Comparison of ENCODE assay signal across 2 mouse cellular contexts in genomic region chr12:32910092-32910491, GRCm38 (mm10).
TF ChIP-seq lines count a peak whose summit lies in the region.

No protein-coding gene starts in this region.

TF ChIP-seq in CH12.LX, 34 proteins besides CTCF, POLR2A, EP300 and RAD21:
- peak; percentile 11; the same call in 1 of the 2 replicates for TF ChIP-seq JUN (IDR thresholded peaks at IDR 0.05; ENCODE audit: insufficient read depth, low read depth, low read length)
- TF ChIP-seq ZC3H11A (IDR thresholded peaks at IDR 0.05; ENCODE audit: low read depth, low read length): peak; percentile 42; the same call in 1 of the 2 replicates
- TF ChIP-seq MAX (IDR thresholded peaks at IDR 0.05; ENCODE audit: low read length): no peak; the same call in 1 of the 2 replicates
- TF ChIP-seq MEF2A (IDR thresholded peaks at IDR 0.05; ENCODE audit: borderline replicate concordance, low read depth, low read length): no peak
- TF ChIP-seq SMC3 (IDR thresholded peaks at IDR 0.05; ENCODE audit: low read depth, low read length): peak; percentile 70
- no peak for TF ChIP-seq ETS1 (conservative IDR thresholded peaks at IDR 0.05; ENCODE audit: low read depth, low read length)
- TF ChIP-seq KAT2A (IDR thresholded peaks at IDR 0.05; ENCODE audit: insufficient replicate concordance, low read length): no peak
- TF ChIP-seq CHD1 (IDR thresholded peaks at IDR 0.05; ENCODE audit: low read depth, low read length): no peak
- TF ChIP-seq E2F4 (IDR thresholded peaks at IDR 0.05; ENCODE audit: insufficient replicate concordance, low read depth, low read length): no peak
- TF ChIP-seq SIN3A (IDR thresholded peaks at IDR 0.05; ENCODE audit: low read length): peak; percentile 65; the same call in 1 of the 2 replicates
- TF ChIP-seq MAZ (IDR thresholded peaks at IDR 0.05; ENCODE audit: low read depth, low read length): no peak
- no peak for TF ChIP-seq CHD2 (IDR thresholded peaks at IDR 0.05; ENCODE audit: low read length)
- TF ChIP-seq PAX5 (IDR thresholded peaks at IDR 0.05; ENCODE audit: low read length): no peak
- TF ChIP-seq POLR2AphosphoS2 (IDR thresholded peaks at IDR 0.05; ENCODE audit: low read depth, low read length): no peak
- TF ChIP-seq HCFC1 (IDR thresholded peaks at IDR 0.05; ENCODE audit: low read depth, low read length): no peak; the same call in 1 of the 2 replicates
- TF ChIP-seq ZKSCAN1 (IDR thresholded peaks at IDR 0.05; ENCODE audit: borderline replicate concordance, low read depth, low read length): no peak
- TF ChIP-seq MXI1 (IDR thresholded peaks at IDR 0.05; ENCODE audit: low read depth, low read length): no peak
- peak; percentile 56; the same call in 1 of the 2 replicates for TF ChIP-seq MYC (IDR thresholded peaks at IDR 0.05; ENCODE audit: low read depth, low read length)
- TF ChIP-seq USF1 (IDR thresholded peaks at IDR 0.05; ENCODE audit: low read depth, low read length): no peak
- TF ChIP-seq NELFE (IDR thresholded peaks at IDR 0.05; ENCODE audit: low read depth, low read length): no peak
- no peak for TF ChIP-seq TBP (conservative IDR thresholded peaks at IDR 0.05; ENCODE audit: low read depth, low read length)
- TF ChIP-seq NRF1 (IDR thresholded peaks at IDR 0.05; ENCODE audit: low read depth, low read length): no peak
- no peak for TF ChIP-seq GABPA (IDR thresholded peaks at IDR 0.05; ENCODE audit: insufficient replicate concordance, low read depth, low read length)
- TF ChIP-seq UBTF (IDR thresholded peaks at IDR 0.05; ENCODE audit: low read depth, low read length): no peak
- 0 out of 2 replicates have a peak, but pooled peaks have one; percentile 21 for TF ChIP-seq BHLHE40 (IDR thresholded peaks at IDR 0.05; ENCODE audit: low read depth, low read length)
- no peak for TF ChIP-seq ELF1 (IDR thresholded peaks at IDR 0.05; ENCODE audit: low read depth, low read length)
- TF ChIP-seq USF2 (conservative IDR thresholded peaks at IDR 0.05; ENCODE audit: low read depth, low read length): no peak
- TF ChIP-seq IRF4 (IDR thresholded peaks at IDR 0.05; ENCODE audit: low read depth, low read length): no peak
- 0 out of 2 replicates have a peak, but pooled peaks have one; percentile 7 for TF ChIP-seq TCF12 (IDR thresholded peaks at IDR 0.05; ENCODE audit: low read depth, low read length)
- TF ChIP-seq JUND (conservative IDR thresholded peaks at IDR 0.05; ENCODE audit: low read depth, low read length): no peak
- TF ChIP-seq MAFK (IDR thresholded peaks at IDR 0.05; ENCODE audit: insufficient replicate concordance, low read length): no peak
- TF ChIP-seq ZNF384 (IDR thresholded peaks at IDR 0.05; ENCODE audit: low read depth, low read length): no peak
- no peak for TF ChIP-seq ZMIZ1 (IDR thresholded peaks at IDR 0.05; ENCODE audit: low read depth, low read length)
- no peak for TF ChIP-seq RCOR1 (conservative IDR thresholded peaks at IDR 0.05; ENCODE audit: low read depth, low read length)
TF ChIP-seq in CH12.LX: peak in this region for 7.

TF ChIP-seq in myocyte, 11 proteins besides CTCF, POLR2A, EP300 and RAD21 (continued from another document):
- TF ChIP-seq TCF12 (IDR thresholded peaks at IDR 0.05; ENCODE audit: insufficient read depth, poor library complexity, severe bottlenecking): no peak
- TF ChIP-seq POLR2AphosphoS2 (IDR thresholded peaks at IDR 0.05; ENCODE audit: insufficient read length, low read depth): no peak
- TF ChIP-seq TCF3 (IDR thresholded peaks at IDR 0.05; ENCODE audit: insufficient read length, low read depth): no peak
- TF ChIP-seq MAX (IDR thresholded peaks at IDR 0.05; ENCODE audit: low read depth): no peak
- no peak for TF ChIP-seq E2F4 (IDR thresholded peaks at IDR 0.05; ENCODE audit: insufficient read depth)
- TF ChIP-seq CEBPB (IDR thresholded peaks at IDR 0.05; ENCODE audit: insufficient read depth, poor library complexity, severe bottlenecking): no peak
TF ChIP-seq in myocyte: peak in this region for 0.
